Comparison of ENCODE assay signal across 8 mouse cellular contexts in the genomic region with DNA sequence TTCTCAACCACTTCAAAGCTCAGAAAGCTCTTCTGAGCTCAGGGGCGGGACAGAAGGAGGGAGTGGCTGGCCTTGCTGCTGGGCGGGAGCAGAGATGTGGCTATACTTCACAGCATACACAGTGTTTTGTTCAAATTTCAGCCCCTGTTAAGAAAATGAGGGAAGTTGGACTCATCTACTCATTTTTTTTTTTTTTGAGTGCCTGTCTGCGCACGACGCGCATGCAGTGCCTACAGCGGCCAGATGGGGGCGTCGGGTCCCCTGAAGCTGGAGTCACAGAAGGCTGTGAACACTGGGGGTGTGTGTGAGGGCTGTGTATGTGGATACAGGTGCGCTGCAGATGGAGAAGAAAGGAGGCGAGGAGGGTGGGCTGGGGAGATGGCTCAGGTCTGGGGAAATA. TPM values are rescaled to one million over a fixed set of nuclear protein-coding genes. Genes with fewer than 3 reads are reported as not detected.
A peak's percentile ranks its signal among the peaks of the same experiment; 100 is the strongest.
DNase-seq lines count a peak whose midpoint lies in the region; ATAC-seq and TF ChIP-seq lines count a peak whose summit lies in the region.

No protein-coding gene starts in this region.

- peaks cover 45% of the 10 kb centered on the region for H3K4me1 ChIP-seq in liver, postnatal 0 days (ENCODE audit: insufficient read depth)
- peaks cover 58% of the 10 kb centered on the region for H3K4me1 ChIP-seq in neural tube, embryonic 13.5 days (replicated peaks)

- peak overlapping the region; percentile 78 for H3K4me2 ChIP-seq in liver, postnatal 0 days (ENCODE audit: low read depth, low read length)
- peak overlapping the region; percentile 80 for H3K4me2 ChIP-seq in neural tube, embryonic 13.5 days

- DNase-seq in CD4-positive helper T cell, adult 2 months (ENCODE audit: low read depth, low spot score) = peak; percentile 93
- DNase-seq in brain, adult 2 months (ENCODE audit: low read depth, low spot score) = peak; percentile 90
- DNase-seq in heart, postnatal 10 days = peak; percentile 90 to 95
- peak; percentile 94 to 96 for DNase-seq in kidney, postnatal 4 days
- peak; percentile 91 for DNase-seq in liver, postnatal 0 days
- peak; percentile 95 for DNase-seq in testis, postnatal 10 days (ENCODE audit: low spot score)

- TF ChIP-seq CTCF in liver, postnatal 0 days (IDR thresholded peaks at IDR 0.05; ENCODE audit: low read depth) = peak; percentile 95

- peak overlapping the region; percentile 72; the same call in 1 of the 2 replicates for H3K4me3 ChIP-seq in liver, postnatal 0 days (ENCODE audit: low read depth, low read length)
- peak overlapping the region; percentile 0; the same call in 1 of the 2 replicates for H3K4me3 ChIP-seq in neural tube, embryonic 13.5 days

- intact Hi-C loops in heart, postnatal 10 days (cut with DNase I) = loop anchor here (5.0 kb wide), 2 partner anchors 65 to 155 kb away; partner anchors contain the start of gene Cbarp

- WGBS in liver, postnatal 0 days (ENCODE audit: insufficient replicate concordance) = 3% methylated on average over 11 of the region's 11 CpGs
- WGBS in neural tube, embryonic 13.5 days = 4% methylated on average over 11 of the region's 11 CpGs

- no peak for TF ChIP-seq EP300 in liver, postnatal 0 days (IDR thresholded peaks at IDR 0.05; ENCODE audit: low read depth)

- peaks cover 10% of the 10 kb centered on the region for H3K36me3 ChIP-seq in liver, postnatal 0 days (replicated peaks; ENCODE audit: insufficient read depth, low read length)
- H3K36me3 ChIP-seq in neural tube, embryonic 13.5 days = no peaks in the 10 kb centered on the region

- no peaks in the 10 kb centered on the region for H3K9me3 ChIP-seq in liver, postnatal 0 days (ENCODE audit: low read length)
- H3K9me3 ChIP-seq in neural tube, embryonic 13.5 days = peaks cover 3% of the 10 kb centered on the region; the same call in 1 of the 2 replicates

- peak; percentile 31 for ATAC-seq in erythroid progenitor cell, adult 5-6 weeks (replicated peaks; ENCODE audit: low FRiP score, poor library complexity, severe bottlenecking)
- no peak for ATAC-seq in liver, postnatal 0 days
- ATAC-seq in neural tube, embryonic 13.5 days (ENCODE audit: low read depth) = no peak

- peaks cover 14% of the 10 kb centered on the region for H3K27me3 ChIP-seq in liver, postnatal 0 days (ENCODE audit: insufficient read depth, low read length)
- peaks cover 44% of the 10 kb centered on the region for H3K27me3 ChIP-seq in neural tube, embryonic 13.5 days

- H3K27ac ChIP-seq in liver, postnatal 0 days (ENCODE audit: low read depth) = peak overlapping the region; percentile 88
- no peak overlapping the region for H3K27ac ChIP-seq in neural tube, embryonic 13.5 days (replicated peaks)

- H3K9ac ChIP-seq in liver, postnatal 0 days (replicated peaks) = peak overlapping the region; percentile 87
- peak overlapping the region; percentile 31; the same call in 1 of the 2 replicates for H3K9ac ChIP-seq in neural tube, embryonic 13.5 days

RNA-seq across cellular contexts. Expression of gene Cnn2, which starts 1.4 kb away (rescaled TPM):
- 20.1 and 39.6 TPM in 2 replicates for total RNA-seq in erythroid progenitor cell, adult 5-6 weeks (2015; ENCODE audit: low replicate concordance)
- total RNA-seq in erythroid progenitor cell, adult 5-6 weeks (2017; ENCODE audit: low replicate concordance) = 18.2 and 26.3 TPM in 2 replicates
- total RNA-seq in heart, postnatal 10 days (2021) = 10 to 100 TPM; 60.3 to 65.6 TPM
- polyA plus RNA-seq in liver, postnatal 0 days (2015; fragmentation: Nextera tagmentation; extraction: Ambion mirVana) = 40.7 and 42.8 TPM in 2 replicates
- polyA plus RNA-seq in neural tube, embryonic 13.5 days (2015; fragmentation: Nextera tagmentation; extraction: Ambion mirVana) = 55.6 and 56.2 TPM in 2 replicates

RNA-seq across cellular contexts. Expression of gene Tmem259, which starts 2.8 kb away (rescaled TPM):
- 57.0 and 78.9 TPM in 2 replicates for total RNA-seq in erythroid progenitor cell, adult 5-6 weeks (2015; ENCODE audit: low replicate concordance)
- total RNA-seq in erythroid progenitor cell, adult 5-6 weeks (2017; ENCODE audit: low replicate concordance) = 49.2 and 51.1 TPM in 2 replicates
- total RNA-seq in heart, postnatal 10 days (2021) = 100 to 1,000 TPM; 126 to 132 TPM
- 13.2 and 14.5 TPM in 2 replicates for polyA plus RNA-seq in liver, postnatal 0 days (2015; fragmentation: Nextera tagmentation; extraction: Ambion mirVana)
- polyA plus RNA-seq in neural tube, embryonic 13.5 days (2015; fragmentation: Nextera tagmentation; extraction: Ambion mirVana) = 21.0 and 21.4 TPM in 2 replicates

RNA-seq across cellular contexts. Expression of gene Abca7, which starts 9.3 kb away (rescaled TPM):
- total RNA-seq in erythroid progenitor cell, adult 5-6 weeks (2015; ENCODE audit: low replicate concordance) = 44.0 and 58.4 TPM in 2 replicates
- 58.6 and 71.8 TPM in 2 replicates for total RNA-seq in erythroid progenitor cell, adult 5-6 weeks (2017; ENCODE audit: low replicate concordance)
- 1 to 10 TPM; 7.8 to 8.2 TPM for total RNA-seq in heart, postnatal 10 days (2021)
- polyA plus RNA-seq in liver, postnatal 0 days (2015; fragmentation: Nextera tagmentation; extraction: Ambion mirVana) = 2.5 and 3.1 TPM in 2 replicates
- polyA plus RNA-seq in neural tube, embryonic 13.5 days (2015; fragmentation: Nextera tagmentation; extraction: Ambion mirVana) = 7.7 and 8.1 TPM in 2 replicates

RNA-seq across cellular contexts. Expression of gene Grin3b, which starts 16.4 kb away (rescaled TPM):
- not detected in 2 replicates for total RNA-seq in erythroid progenitor cell, adult 5-6 weeks (2015; ENCODE audit: low replicate concordance)
- total RNA-seq in erythroid progenitor cell, adult 5-6 weeks (2017; ENCODE audit: low replicate concordance) = not detected in 2 replicates
- total RNA-seq in heart, postnatal 10 days (2021) = not detected
- 0.05 TPM in 1 of 2 replicates, not detected in the other for polyA plus RNA-seq in liver, postnatal 0 days (2015; fragmentation: Nextera tagmentation; extraction: Ambion mirVana)
- polyA plus RNA-seq in neural tube, embryonic 13.5 days (2015; fragmentation: Nextera tagmentation; extraction: Ambion mirVana) = 0.58 and 0.61 TPM in 2 replicates

RNA-seq across cellular contexts. Expression of gene Wdr18, which starts 27.0 kb away (rescaled TPM):
- 4.0 and 10.1 TPM in 2 replicates for total RNA-seq in erythroid progenitor cell, adult 5-6 weeks (2015; ENCODE audit: low replicate concordance)
- total RNA-seq in erythroid progenitor cell, adult 5-6 weeks (2017; ENCODE audit: low replicate concordance) = 0.98 and 4.6 TPM in 2 replicates
- 10 to 100 TPM; 22.7 to 23.4 TPM for total RNA-seq in heart, postnatal 10 days (2021)
- 40.7 and 41.2 TPM in 2 replicates for polyA plus RNA-seq in liver, postnatal 0 days (2015; fragmentation: Nextera tagmentation; extraction: Ambion mirVana)
- polyA plus RNA-seq in neural tube, embryonic 13.5 days (2015; fragmentation: Nextera tagmentation; extraction: Ambion mirVana) = 67.0 and 85.7 TPM in 2 replicates

Comparison
In these comparisons a context has a peak if more than half of its experiments do, and no peak if none do; other contexts are left out.
1. RNA of gene Abca7, which starts 9.3 kb away (total RNA-seq): 44.0 to 71.8 TPM in erythroid progenitor cell, adult 5-6 weeks; 7.8 to 8.2 TPM in heart, postnatal 10 days; every median in the first group is over 4 times any median in the second.
2. Peak in every context shown above with its lines, with median percentiles within 50 percentile points of each other: DNase-seq.